Mouse (Mus musculus): ENCODE measurements around the gene Olfr38.

Olfr38 gene

DNA sequence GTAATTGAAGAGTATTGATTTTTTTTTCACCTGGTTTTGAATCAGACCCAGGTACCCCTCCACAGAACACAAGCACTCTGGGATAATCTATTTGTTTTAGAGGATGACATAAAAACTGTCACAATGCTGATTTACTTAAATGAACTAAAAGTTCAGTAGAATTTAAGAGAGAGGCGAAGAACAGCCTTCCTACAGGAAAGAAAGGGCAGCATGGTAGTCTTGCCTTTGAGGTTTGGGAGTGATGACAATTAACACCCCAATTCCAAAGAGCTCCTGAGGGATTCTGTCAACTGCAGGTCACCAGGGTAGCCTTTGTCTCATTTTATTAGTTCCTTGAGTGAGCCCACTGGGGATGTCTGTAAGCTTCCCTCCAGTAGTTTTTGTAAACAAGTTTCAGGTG is at the start of gene Olfr38:
Gene Olfr38 (plus strand): TSS at position 301 of the 400 bp plus-strand sequence.
- no peaks in the 10 kb centered on the region for H3K27me3 ChIP-seq (ENCODE audit: control insufficient read depth, insufficient read depth, low read length, poor library complexity, severe bottlenecking)
- no peaks in the 10 kb centered on the region for H3K36me3 ChIP-seq (ENCODE audit: control insufficient read depth, insufficient read depth, low read length, poor library complexity, severe bottlenecking)
- DNase-seq (ENCODE audit: low read depth, low spot score), result no peak

DNA sequence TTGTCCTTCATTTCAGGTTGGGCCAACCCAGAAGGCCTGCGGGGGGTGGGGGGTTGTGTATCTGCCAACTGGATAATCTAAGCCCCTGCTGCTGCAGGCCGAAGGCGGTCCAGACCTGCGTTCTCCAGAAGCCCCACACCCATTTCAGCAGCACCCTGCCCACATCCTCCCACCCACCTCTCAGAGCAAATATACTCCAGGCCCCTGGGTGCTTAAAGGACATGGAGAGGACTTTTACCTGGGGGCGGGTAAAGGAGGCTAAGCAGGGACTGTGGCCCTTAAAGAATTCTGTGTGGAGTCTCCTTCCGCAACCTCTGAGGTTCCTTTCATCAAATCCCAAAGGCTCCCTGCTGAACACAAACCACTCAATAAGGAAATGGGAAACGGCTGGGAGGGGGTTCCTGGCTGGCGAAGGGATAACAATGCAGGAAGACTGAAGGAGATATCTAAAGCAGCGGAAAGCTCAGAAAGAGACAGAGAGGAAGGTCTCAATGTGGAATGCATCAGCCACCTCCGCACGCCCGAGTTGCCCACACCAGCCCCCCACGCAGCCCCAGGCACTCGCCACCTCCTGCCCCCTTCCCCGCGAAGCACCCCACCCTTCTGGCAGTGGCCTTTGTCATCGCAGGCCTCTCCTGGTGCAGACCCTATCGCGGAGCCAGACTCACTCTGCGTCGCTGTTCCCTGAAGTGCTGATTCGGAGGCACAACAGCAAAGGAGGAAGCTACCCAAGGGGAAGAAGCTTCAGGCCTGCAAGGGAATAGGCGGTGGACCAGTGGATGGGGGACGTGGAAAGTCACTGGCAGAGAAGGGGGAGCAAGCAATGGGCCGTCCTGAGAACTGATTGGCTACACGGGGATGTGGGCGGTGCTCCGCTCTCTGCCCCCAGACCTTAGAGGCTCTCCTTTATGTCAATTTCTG is 46.7 kb upstream of the Olfr38 start, which contains the start of gene Tcaf1:
Gene Tcaf1 (minus strand): TSS at position 798 of the 921 bp plus-strand sequence.
- DNase-seq (ENCODE audit: low read depth, low spot score), result no peak

DNA sequence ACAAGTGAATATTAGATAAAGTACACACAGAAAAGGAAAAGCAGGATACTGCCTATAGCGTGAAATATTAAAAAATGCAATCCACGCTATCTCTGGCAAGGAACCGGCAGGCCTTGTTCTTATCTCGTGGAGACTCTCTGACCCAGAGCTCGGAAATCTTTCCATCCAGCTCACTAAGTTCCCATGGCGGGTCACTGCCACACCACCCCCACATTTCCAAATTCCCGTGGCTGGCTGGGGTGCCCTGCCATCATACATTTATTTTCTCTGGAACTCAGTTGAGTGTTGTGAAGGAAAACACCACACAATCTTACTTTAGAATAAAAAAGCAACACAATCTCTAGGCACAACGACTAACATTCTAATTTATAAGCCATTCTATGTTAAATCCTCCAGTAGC is 41.5 kb upstream of the Olfr38 start:
- DNase-seq (ENCODE audit: low read depth, low spot score), result no peak
- Histone ChIP-seq H3K27me3 (ENCODE audit: control insufficient read depth, insufficient read depth, low read length, poor library complexity, severe bottlenecking) (no peaks in the 10 kb centered on the region), H3K36me3 (ENCODE audit: control insufficient read depth, insufficient read depth, low read length, poor library complexity, severe bottlenecking) (no peaks in the 10 kb centered on the region)

More for the DNA sequence above, 46.7 kb upstream of the Olfr38 start, which contains the start of gene Tcaf1:
- H3K27me3 ChIP-seq (ENCODE audit: control insufficient read depth, insufficient read depth, low read length, poor library complexity, severe bottlenecking), result no peaks in the 10 kb centered on the region
- no peaks in the 10 kb centered on the region for H3K36me3 ChIP-seq (ENCODE audit: control insufficient read depth, insufficient read depth, low read length, poor library complexity, severe bottlenecking)

DNA sequence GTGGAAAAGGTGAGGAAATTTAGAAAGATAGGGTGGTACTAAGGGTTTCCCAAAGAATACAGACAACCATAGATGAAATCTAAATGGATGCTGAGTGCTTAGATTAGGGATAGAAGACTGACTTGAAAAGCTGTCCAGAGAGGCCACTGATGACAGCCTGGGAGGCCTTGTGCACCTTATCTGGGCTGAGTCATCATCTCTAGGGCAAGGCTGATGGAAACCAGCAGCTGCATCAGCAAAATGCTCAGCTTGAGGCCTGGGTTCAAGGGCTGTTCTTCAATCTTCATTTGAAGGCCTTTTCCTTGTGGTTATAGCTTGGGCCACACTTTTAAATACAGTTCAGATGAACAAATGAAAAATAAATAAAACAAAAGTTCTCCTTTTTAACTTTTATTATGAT is 38.2 kb upstream of the Olfr38 start:
- Histone ChIP-seq H3K27me3 (ENCODE audit: control insufficient read depth, insufficient read depth, low read length, poor library complexity, severe bottlenecking) (no peaks in the 10 kb centered on the region), H3K36me3 (ENCODE audit: control insufficient read depth, insufficient read depth, low read length, poor library complexity, severe bottlenecking) (no peaks in the 10 kb centered on the region)
- no peak for DNase-seq (ENCODE audit: low read depth, low spot score)

DNA sequence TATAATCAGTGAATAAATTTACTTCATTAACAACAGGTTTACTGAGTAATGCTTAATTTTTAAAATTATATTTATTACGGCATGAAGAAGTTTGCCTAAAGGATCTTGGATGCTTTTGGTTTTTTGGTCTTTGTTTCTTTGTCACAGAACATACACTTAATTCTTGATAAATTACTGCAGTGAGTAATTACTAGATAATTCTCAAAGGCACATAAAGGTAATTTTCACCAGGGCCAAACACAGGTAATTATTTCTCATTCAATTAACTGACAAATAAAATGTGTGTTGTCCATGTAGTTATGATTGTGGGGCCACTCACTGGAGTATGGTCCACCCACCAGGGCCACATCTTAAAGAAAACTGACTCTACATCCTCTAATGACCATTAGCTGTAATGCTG is 17.1 kb upstream of the Olfr38 start, which contains the start of gene Olfr453:
Gene Olfr453 (plus strand): TSS at position 301 of the 400 bp plus-strand sequence.
- no peaks in the 10 kb centered on the region for H3K36me3 ChIP-seq (ENCODE audit: control insufficient read depth, insufficient read depth, low read length, poor library complexity, severe bottlenecking)
- no peak for DNase-seq (ENCODE audit: low read depth, low spot score)
- H3K27me3 ChIP-seq (ENCODE audit: control insufficient read depth, insufficient read depth, low read length, poor library complexity, severe bottlenecking), result no peaks in the 10 kb centered on the region

DNA sequence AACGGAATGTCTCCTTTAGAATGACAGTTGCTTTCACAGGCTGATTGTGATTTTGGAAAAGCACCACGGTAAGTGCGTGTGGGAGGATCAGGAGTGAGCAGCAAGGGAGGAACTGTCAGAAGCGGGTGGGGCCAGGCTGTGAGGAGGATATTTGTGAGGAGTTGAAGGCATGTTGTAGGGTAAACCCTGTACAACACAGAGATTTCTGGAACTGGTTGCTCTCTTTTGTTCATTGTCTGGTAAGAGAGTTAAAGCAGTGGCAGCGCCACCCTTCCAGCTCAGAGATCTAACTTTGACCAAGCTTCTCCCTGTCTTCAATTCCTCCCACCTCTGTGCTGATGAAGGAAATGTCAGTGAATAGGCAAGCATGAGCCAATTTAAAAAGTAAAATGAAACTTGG is 13.9 kb upstream of the Olfr38 start:
- Histone ChIP-seq H3K27me3 (ENCODE audit: control insufficient read depth, insufficient read depth, low read length, poor library complexity, severe bottlenecking) (no peaks in the 10 kb centered on the region), H3K36me3 (ENCODE audit: control insufficient read depth, insufficient read depth, low read length, poor library complexity, severe bottlenecking) (no peaks in the 10 kb centered on the region)
- no peak for DNase-seq (ENCODE audit: low read depth, low spot score)

DNA sequence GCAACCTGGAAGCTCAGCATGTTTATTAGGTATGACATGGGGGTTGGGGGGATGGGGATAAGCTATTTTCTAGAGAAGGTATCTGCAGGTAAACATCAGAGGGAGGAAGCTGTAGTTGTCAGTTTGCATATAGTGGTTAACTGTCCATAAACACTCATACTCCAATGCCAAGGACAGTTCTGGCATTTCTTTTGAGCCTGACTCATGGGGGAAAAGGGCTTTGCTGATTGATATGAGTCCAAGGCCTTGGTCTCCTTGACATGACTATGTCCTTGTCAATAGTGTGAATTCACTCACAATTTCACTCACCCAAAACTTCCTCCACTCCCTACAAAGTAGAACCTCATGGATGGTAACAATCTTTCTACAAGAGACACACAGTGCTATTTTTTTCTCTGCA is 8.4 kb upstream of the Olfr38 start:
- no peak for DNase-seq (ENCODE audit: low read depth, low spot score)
- Histone ChIP-seq H3K27me3 (ENCODE audit: control insufficient read depth, insufficient read depth, low read length, poor library complexity, severe bottlenecking) (no peaks in the 10 kb centered on the region), H3K36me3 (ENCODE audit: control insufficient read depth, insufficient read depth, low read length, poor library complexity, severe bottlenecking) (no peaks in the 10 kb centered on the region)

DNA sequence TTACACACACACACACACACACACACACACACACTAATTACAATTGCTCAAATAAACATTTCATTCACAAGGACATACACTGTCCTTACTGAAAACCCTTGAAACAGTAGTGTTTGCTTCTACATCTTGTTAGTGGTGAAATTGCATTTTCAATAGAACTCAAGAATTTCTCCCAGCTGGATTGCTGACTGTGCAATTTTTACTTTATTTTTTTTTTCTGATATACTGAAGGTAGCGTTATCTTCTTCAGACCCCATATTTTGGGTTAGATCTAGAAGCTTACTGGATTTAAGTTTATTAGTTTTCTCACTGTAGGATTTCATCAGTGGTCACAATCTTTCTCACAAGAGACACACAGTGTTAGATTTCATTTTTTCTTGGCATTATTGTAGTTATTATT is 20.9 kb downstream of the Olfr38 start:
- DNase-seq (ENCODE audit: low read depth, low spot score), result no peak
- Histone ChIP-seq H3K36me3 (ENCODE audit: control insufficient read depth, insufficient read depth, low read length, poor library complexity, severe bottlenecking) (no peaks in the 10 kb centered on the region), H3K27me3 (ENCODE audit: control insufficient read depth, insufficient read depth, low read length, poor library complexity, severe bottlenecking) (no peaks in the 10 kb centered on the region)

DNA sequence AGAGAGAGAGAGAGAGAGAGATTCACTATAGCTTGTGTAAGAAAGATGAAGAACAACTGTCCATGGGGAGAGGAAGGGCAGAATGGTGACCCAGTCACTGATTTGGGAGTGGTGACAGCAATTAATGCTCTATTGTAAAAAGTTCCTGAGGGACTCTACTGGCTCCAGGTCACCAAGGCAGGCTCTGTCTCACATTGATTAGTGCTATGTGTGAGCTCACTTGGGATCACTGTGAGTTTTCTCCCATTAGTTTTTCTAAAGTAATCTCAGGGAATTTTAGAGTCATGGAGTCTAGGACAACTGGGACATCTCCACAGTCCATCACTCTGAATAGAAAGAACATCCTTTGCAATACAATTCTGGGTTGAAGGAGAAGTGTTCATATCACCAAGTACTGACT is 28.6 kb downstream of the Olfr38 start, which contains the start of gene Olfr452:
Gene Olfr452 (plus strand): TSS at position 301 of the 400 bp plus-strand sequence.
- DNase-seq (ENCODE audit: low read depth, low spot score), result no peak
- no peaks in the 10 kb centered on the region; the same call in 1 of the 2 replicates for H3K27me3 ChIP-seq (ENCODE audit: control insufficient read depth, insufficient read depth, low read length, poor library complexity, severe bottlenecking)
- H3K36me3 ChIP-seq (ENCODE audit: control insufficient read depth, insufficient read depth, low read length, poor library complexity, severe bottlenecking), result no peaks in the 10 kb centered on the region

DNA sequence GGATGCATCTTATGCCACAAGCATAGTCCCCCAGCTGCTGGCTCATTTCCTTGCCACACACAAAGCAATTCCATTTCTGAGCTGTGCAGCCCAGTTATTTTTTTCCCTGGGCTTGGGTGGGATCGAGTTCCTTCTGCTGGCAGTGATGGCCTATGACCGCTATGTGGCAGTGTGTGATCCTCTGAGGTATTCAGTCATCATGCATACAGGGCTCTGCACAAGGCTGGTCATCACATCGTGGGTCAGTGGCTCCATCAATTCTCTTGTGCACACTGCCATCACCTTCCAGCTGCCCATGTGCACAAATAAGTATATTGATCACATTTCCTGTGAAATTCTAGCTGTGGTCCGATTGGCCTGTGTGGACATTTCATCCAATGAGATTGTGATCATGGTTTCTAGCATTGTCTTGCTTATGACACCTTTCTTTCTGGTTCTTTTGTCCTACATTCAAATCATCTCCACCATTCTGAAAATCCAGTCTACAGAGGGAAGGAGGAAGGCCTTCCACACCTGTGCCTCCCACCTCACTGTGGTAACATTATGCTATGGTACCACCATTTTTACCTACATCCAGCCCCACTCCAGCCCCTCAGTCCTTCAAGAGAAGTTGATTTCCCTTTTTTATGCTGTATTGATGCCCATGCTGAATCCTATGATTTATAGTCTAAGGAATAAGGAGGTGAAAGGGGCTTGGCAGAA is 34.2 kb downstream of the Olfr38 start:
- H3K27me3 ChIP-seq (ENCODE audit: control insufficient read depth, insufficient read depth, low read length, poor library complexity, severe bottlenecking), result no peaks in the 10 kb centered on the region
- H3K36me3 ChIP-seq (ENCODE audit: control insufficient read depth, insufficient read depth, low read length, poor library complexity, severe bottlenecking), result no peaks in the 10 kb centered on the region

DNA sequence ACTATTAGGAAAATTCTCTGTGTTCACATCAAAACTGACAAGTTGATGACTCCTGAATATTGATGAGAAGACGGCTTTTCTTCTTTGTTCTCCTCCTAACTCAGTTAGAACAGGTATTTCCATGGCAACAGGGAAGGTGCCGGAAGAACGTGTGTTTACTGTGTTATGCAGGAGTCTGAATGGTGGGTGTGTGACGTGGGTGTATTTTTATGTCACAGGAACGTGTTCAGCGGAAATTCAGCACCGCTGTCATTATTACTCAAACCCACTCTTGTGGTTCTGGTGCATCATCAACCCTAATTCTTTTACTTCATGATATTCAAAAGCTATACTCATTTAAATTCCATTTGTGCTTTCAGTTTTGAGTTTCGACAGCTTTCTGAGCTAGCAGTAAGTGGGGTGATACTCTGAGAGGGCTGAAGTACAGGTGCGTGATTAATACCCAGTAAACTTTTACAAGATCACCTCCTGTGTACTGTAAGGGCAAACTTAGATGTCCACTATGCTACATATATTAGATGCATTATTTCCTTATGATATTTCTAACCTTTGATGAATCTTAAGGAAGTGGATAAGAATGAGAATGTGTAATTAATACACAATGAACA is 34.8 kb downstream of the Olfr38 start:
- Histone ChIP-seq H3K27me3 (ENCODE audit: control insufficient read depth, insufficient read depth, low read length, poor library complexity, severe bottlenecking) (no peaks in the 10 kb centered on the region), H3K36me3 (ENCODE audit: control insufficient read depth, insufficient read depth, low read length, poor library complexity, severe bottlenecking) (no peaks in the 10 kb centered on the region)
- no peak for DNase-seq (ENCODE audit: low read depth, low spot score)

More for the DNA sequence above, 34.2 kb downstream of the Olfr38 start:
- no peak for DNase-seq (ENCODE audit: low read depth, low spot score)

DNA sequence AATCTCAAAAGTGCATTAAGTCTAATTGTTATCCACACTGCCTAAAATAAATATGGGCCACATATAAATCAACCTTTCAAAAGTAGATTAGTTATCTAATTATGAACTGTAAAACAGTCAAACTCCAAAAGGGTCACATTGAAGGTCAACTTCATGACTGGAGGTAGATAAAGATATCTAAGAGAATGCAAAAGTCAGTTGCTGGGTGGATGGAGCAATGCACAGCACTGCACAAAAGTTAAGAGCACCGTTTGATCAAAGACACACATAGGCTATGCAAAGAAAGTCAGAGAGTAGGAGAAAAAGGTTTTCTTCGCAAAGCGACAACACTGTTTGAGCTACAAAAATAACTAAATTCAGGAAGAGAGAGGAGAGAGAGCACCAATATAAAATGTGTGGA is 38.8 kb downstream of the Olfr38 start:
- H3K27me3 ChIP-seq (ENCODE audit: control insufficient read depth, insufficient read depth, low read length, poor library complexity, severe bottlenecking), result no peaks in the 10 kb centered on the region
- H3K36me3 ChIP-seq (ENCODE audit: control insufficient read depth, insufficient read depth, low read length, poor library complexity, severe bottlenecking), result no peaks in the 10 kb centered on the region
- DNase-seq (ENCODE audit: low read depth, low spot score), result no peak

DNA sequence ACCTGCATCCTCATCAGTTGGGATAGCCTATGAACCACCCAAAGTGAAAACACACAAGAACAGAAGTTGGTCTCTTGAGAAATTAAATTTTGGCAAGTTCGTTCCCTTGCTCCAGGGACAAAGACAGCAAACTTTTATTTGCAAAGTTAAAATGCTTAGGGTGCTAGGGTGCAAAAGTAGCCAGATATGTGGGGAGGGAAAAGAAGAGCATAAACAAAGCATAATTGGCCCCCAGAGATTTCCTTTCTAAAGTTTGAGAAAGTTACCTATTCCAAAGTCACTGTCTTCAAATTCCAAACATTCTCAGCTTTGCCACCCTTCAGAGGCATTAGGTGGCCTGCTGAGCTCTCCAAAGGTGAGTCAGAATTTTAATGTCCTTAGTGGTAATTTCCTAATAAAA is 55.4 kb downstream of the Olfr38 start, which contains the start of gene Olfr450:
Gene Olfr450 (plus strand): TSS at position 301 of the 400 bp plus-strand sequence.
- DNase-seq (ENCODE audit: low read depth, low spot score), result no peak
- Histone ChIP-seq H3K36me3 (ENCODE audit: control insufficient read depth, insufficient read depth, low read length, poor library complexity, severe bottlenecking) (no peaks in the 10 kb centered on the region), H3K27me3 (ENCODE audit: control insufficient read depth, insufficient read depth, low read length, poor library complexity, severe bottlenecking) (no peaks in the 10 kb centered on the region)

All from splenic B cell, adult 2 months (primary cell).